Mouse (Mus musculus) hindbrain, embryonic 11.5 days (tissue): ENCODE measurements around the gene Gpr62. TPM values are rescaled to one million over a fixed set of nuclear protein-coding genes. Genes with fewer than 3 reads are reported as not detected.

ENCODE experiments used
- ATAC-seq: fragments of 200-750 bp; cut with Nextera tagmentation; 2 replicates; pipeline ENCODE4 v1.8.0; 2017; ENCODE audit warnings: mild to moderate bottlenecking, moderate TSS enrichment, moderate library complexity; ENCODE audit not compliant: low FRiP score
- DNase-seq: peaks from one replicate; pipeline ENCODE4 v3.0.0-alpha.2; 2015; ENCODE audit warnings: low spot score
- H3K27ac ChIP-seq: fragments of 300-500 bp; sonication (generic); 2 replicates; pipeline ENCODE4 v1.5.1; 2014; ENCODE audit warnings: mild to moderate bottlenecking, low read depth, low read length
- H3K27me3 ChIP-seq: fragments of 300-500 bp; sonication (generic); 2 replicates; pipeline ENCODE4 v1.6.1; 2014; ENCODE audit warnings: mild to moderate bottlenecking, low read length, moderate library complexity, mixed read lengths; ENCODE audit not compliant: control insufficient read depth, insufficient read depth
- H3K36me3 ChIP-seq: fragments of 300-500 bp; sonication (generic); 2 replicates; pipeline ENCODE4 v1.6.1; 2014; ENCODE audit warnings: mild to moderate bottlenecking, low read length, moderate library complexity, mixed read lengths; ENCODE audit not compliant: control insufficient read depth, insufficient read depth
- H3K4me1 ChIP-seq: fragments of 300-500 bp; sonication (generic); replicated peaks from 2 replicates; pipeline ENCODE4 v1.6.1; 2014; ENCODE audit warnings: low read length, mixed read lengths; ENCODE audit not compliant: control insufficient read depth, insufficient read depth
- H3K4me2 ChIP-seq: fragments of 300-500 bp; sonication (generic); replicated peaks from 2 replicates; pipeline ENCODE4 v1.6.1; 2014; ENCODE audit warnings: mild to moderate bottlenecking, low read depth, low read length
- H3K4me3 ChIP-seq: fragments of 300-500 bp; sonication (generic); 2 replicates; pipeline ENCODE4 v1.5.1; 2014; ENCODE audit warnings: low read depth, low read length
- H3K9ac ChIP-seq: fragments of 300-500 bp; sonication (generic); 2 replicates; pipeline ENCODE4 v1.6.1; 2014; ENCODE audit warnings: low read depth, low read length
- H3K9me3 ChIP-seq: fragments of 300-500 bp; sonication (generic); 2 replicates; pipeline ENCODE4 v1.6.1; 2016; ENCODE audit warnings: low read length; ENCODE audit not compliant: control insufficient read depth
- WGBS: fragments of 180-500 bp; shearing (Covaris S2); extraction: QIAGEN DNeasy Blood & Tissue Kit; methylation state at CpG from one replicate; pipeline ENCODE4 v1.1.7; 2014; 5-methylcytosine and 5-hydroxymethylcytosine counted together
- polyA plus RNA-seq: library from polyadenylated mRNA; unstranded; fragments of >200 nt; fragmentation: Nextera tagmentation; extraction: Ambion mirVana; gene quantifications from 2 replicates; pipeline ENCODE4 v1.2.1, GENCODE M21; 2014

Gene Gpr62
- polyA plus RNA-seq, 1 experiment from 2014 or later = 0.22 TPM

- 92% methylated on average over 12 of the region's 12 CpGs for WGBS
- Histone ChIP-seq H3K4me3 (no peak overlapping the region), H3K9ac (no peak overlapping the region), H3K4me1 (peaks cover 19% of the 10 kb centered on the region), H3K9me3 (no peaks in the 10 kb centered on the region), H3K27ac (no peak overlapping the region), H3K27me3 (no peaks in the 10 kb centered on the region), H3K4me2 (no peak overlapping the region), H3K36me3 (peaks cover 25% of the 10 kb centered on the region)
- ATAC-seq (no peak), DNase-seq (no peak)
Measured at GRCm38 (mm10) chr9:106462430-106462800, 3.3 kb downstream of the Gpr62 start.

GRCm38 (mm10) chr9:106461641-106462429 is 3.9 kb downstream of the Gpr62 start:
- 80% methylated on average over 16 of the region's 16 CpGs for WGBS
- H3K36me3 ChIP-seq = peaks cover 25% of the 10 kb centered on the region
- H3K27ac ChIP-seq = no peak overlapping the region
- no peak for DNase-seq
- no peak for ATAC-seq
- H3K4me3 ChIP-seq = no peak overlapping the region
- no peaks in the 10 kb centered on the region for H3K9me3 ChIP-seq
- no peak overlapping the region for H3K9ac ChIP-seq
- H3K4me1 ChIP-seq = peaks cover 25% of the 10 kb centered on the region
- H3K4me2 ChIP-seq = no peak overlapping the region
- no peaks in the 10 kb centered on the region for H3K27me3 ChIP-seq

GRCm38 (mm10) chr9:106461026-106461415 is 4.7 kb downstream of the Gpr62 start:
- no peak for DNase-seq
- peaks cover 33% of the 10 kb centered on the region for H3K4me1 ChIP-seq
- H3K27me3 ChIP-seq = no peaks in the 10 kb centered on the region
- no peaks in the 10 kb centered on the region for H3K9me3 ChIP-seq
- no peak overlapping the region for H3K9ac ChIP-seq
- H3K4me3 ChIP-seq = no peak overlapping the region
- no peak for ATAC-seq
- H3K36me3 ChIP-seq = peaks cover 25% of the 10 kb centered on the region
- H3K4me2 ChIP-seq = no peak overlapping the region
- 91% methylated on average over 9 of the region's 9 CpGs for WGBS
- no peak overlapping the region for H3K27ac ChIP-seq

DNA sequence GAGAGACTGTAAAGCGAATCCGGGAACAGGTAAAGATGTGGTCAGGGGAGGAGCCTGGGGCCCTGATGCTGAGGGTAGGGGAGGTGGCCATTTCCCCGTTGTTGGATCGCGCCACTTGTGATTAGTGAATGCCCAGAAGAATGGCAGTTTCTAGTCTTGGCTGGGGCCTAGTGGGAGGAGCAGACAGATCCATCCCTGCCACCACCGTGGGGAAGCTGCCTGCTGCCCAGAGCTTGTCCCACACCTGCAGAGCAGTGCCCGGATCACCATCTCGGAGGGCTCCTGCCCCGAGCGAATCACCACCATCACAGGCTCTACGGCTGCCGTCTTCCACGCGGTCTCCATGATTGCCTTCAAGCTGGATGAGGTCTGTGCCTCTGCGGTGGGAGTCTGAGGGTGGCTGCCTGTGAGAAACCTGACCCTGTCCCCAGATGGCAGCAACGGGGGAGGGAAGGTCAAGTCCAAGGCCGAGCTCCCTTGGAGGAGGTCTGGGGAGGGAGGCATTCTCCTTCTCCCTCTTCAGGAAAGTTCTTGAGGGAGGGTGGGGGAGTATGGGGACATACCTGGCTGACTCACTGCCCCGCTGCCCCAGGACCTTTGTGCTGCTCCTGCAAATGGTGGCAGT is 5.2 kb downstream of the Gpr62 start:
- 76% methylated on average over 18 of the region's 18 CpGs for WGBS
- Histone ChIP-seq H3K4me1 (peaks cover 35% of the 10 kb centered on the region), H3K27me3 (no peaks in the 10 kb centered on the region), H3K36me3 (peaks cover 25% of the 10 kb centered on the region), H3K4me3 (no peak overlapping the region), H3K9ac (no peak overlapping the region), H3K4me2 (no peak overlapping the region), H3K9me3 (no peaks in the 10 kb centered on the region), H3K27ac (no peak overlapping the region)
- DNase-seq (no peak), ATAC-seq (no peak)

- H3K9ac ChIP-seq = no peak overlapping the region
- WGBS = 86% methylated on average over 15 of the region's 15 CpGs
- H3K27ac ChIP-seq = no peak overlapping the region
- H3K4me1 ChIP-seq = peaks cover 32% of the 10 kb centered on the region
- H3K9me3 ChIP-seq = no peaks in the 10 kb centered on the region
- H3K27me3 ChIP-seq = no peaks in the 10 kb centered on the region
- no peak overlapping the region for H3K4me2 ChIP-seq
- H3K36me3 ChIP-seq = peaks cover 25% of the 10 kb centered on the region
- ATAC-seq = no peak
- H3K4me3 ChIP-seq = no peak overlapping the region
- DNase-seq = no peak
Measured at GRCm38 (mm10) chr9:106459946-106460345, 5.8 kb downstream of the Gpr62 start.

- H3K27me3 ChIP-seq = no peaks in the 10 kb centered on the region
- peaks cover 25% of the 10 kb centered on the region for H3K4me1 ChIP-seq
- peak overlapping the region; percentile 97 for H3K4me2 ChIP-seq
- H3K4me3 ChIP-seq = peak overlapping the region; percentile 82
- 0 out of 2 replicates have a peak overlapping the region, but pooled peaks have one; percentile 24 for H3K27ac ChIP-seq
- ATAC-seq (no peak), DNase-seq (no peak)
- H3K9me3 ChIP-seq = no peaks in the 10 kb centered on the region
- 65% methylated on average over 5 of the region's 5 CpGs for WGBS
- H3K36me3 ChIP-seq = peaks cover 18% of the 10 kb centered on the region
- peak overlapping the region; percentile 93; the same call in 1 of the 2 replicates for H3K9ac ChIP-seq
Measured at GRCm38 (mm10) chr9:106457920-106458319, 7.8 kb downstream of the Gpr62 start.

GRCm38 (mm10) chr9:106457163-106457559 is 8.6 kb downstream of the Gpr62 start:
- WGBS = 32% methylated on average over 9 of the region's 9 CpGs
- peaks cover 31% of the 10 kb centered on the region for H3K4me1 ChIP-seq

DNA sequence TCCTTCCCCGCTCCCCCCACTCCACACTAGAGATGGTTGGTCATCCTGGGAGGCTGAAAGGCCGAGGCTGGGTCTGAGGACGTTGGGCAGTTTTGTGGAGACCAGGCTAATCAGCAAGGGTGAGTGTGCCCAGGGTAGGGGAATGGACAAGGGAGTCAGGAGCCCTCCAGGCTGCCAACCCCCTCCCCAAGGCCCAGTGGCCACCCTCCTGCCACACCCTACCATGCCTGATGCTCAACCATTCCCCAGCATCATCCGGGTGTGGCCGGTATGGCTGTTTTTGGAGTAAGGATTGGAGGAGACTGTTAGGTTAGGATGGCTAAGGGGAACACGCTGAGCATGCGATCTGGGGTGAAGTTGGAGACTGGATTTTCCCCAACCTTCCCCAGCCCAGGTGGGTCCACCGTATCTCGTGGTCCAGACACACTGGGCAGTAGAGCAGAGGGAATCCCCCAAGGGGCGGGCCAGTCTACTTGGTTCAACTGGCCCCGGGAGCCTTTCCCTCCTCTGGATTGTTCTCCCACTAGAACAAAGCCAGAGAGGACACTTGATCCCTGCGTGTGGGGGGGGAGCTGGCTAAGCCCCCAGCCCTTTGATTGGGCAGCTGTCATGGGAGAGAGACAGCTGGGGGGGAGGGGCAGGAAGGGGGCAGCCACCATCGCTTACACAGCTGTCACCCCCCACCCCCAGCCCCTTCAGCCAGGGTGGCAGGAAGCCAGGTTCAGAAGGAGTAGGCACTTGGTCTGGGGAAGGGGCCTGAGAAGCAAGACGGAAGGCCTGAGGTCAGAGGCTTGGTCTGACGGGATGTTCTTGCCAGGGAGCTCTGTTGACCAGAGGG is 9.2 kb downstream of the Gpr62 start:
- ATAC-seq = peak; percentile 8
- WGBS = 28% methylated on average over 14 of the region's 15 CpGs
- H3K4me1 ChIP-seq = peaks cover 31% of the 10 kb centered on the region

More at GRCm38 (mm10) chr9:106457163-106457559, 8.6 kb downstream of the Gpr62 start:
- peak overlapping the region; percentile 93 for H3K9ac ChIP-seq
- H3K4me2 ChIP-seq = peak overlapping the region; percentile 97
- H3K4me3 ChIP-seq = peak overlapping the region; percentile 82
- H3K27me3 ChIP-seq = no peaks in the 10 kb centered on the region
- H3K27ac ChIP-seq = peak overlapping the region; percentile 98
- H3K36me3 ChIP-seq = peaks cover 17% of the 10 kb centered on the region
- H3K9me3 ChIP-seq = no peaks in the 10 kb centered on the region
- DNase-seq (no peak), ATAC-seq (no peak)

More for the DNA sequence above, 9.2 kb downstream of the Gpr62 start:
- H3K36me3 ChIP-seq = peaks cover 12% of the 10 kb centered on the region; the same call in 1 of the 2 replicates
- peak; percentile 73 for DNase-seq
- no peaks in the 10 kb centered on the region for H3K9me3 ChIP-seq
- no peaks in the 10 kb centered on the region for H3K27me3 ChIP-seq
- H3K9ac ChIP-seq = peak overlapping the region; percentile 93
- peak overlapping the region; percentile 82 for H3K4me3 ChIP-seq
- H3K27ac ChIP-seq = peak overlapping the region; percentile 98
- peak overlapping the region; percentile 97 for H3K4me2 ChIP-seq
